Mouse (Mus musculus) WW6 (cell line): ENCODE data around the gene Acot10.
"Not testable (repeated sequence)": the region's sequence is repeated elsewhere in the genome, so short reads cannot be mapped to it uniquely, and the experiment has no call there.

Experiments used
- DNase-seq: peaks from one replicate; pipeline ENCODE4 v3.0.0-alpha.2; 2013; ENCODE audit warnings: low read depth, low spot score

The Acot10 gene

GRCm38 (mm10) chr15:20666650-20667049 is at the start of gene Acot10:
Gene Acot10 (minus strand): TSS chr15:20666750.
- no peak for DNase-seq

DNA sequence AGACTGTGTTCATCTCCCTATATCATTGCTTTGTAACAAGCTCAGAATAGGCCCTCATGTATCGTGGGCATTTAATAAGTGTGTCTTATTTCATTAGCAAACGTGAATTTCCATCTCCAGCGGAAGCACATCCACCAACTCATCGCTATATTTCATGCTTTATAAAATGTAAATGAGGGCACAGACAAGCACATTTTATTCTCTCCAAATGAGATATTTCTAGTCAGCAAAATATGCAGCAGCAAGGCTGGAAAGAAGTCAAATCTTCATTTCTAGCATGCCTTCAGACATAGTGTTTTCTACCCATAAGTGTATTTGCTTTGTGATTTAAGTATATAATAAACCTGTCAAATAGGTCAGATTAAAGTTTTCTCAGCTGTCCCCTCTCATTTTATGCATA is 45.3 kb upstream of the Acot10 start:
- DNase-seq: no peak

DNA sequence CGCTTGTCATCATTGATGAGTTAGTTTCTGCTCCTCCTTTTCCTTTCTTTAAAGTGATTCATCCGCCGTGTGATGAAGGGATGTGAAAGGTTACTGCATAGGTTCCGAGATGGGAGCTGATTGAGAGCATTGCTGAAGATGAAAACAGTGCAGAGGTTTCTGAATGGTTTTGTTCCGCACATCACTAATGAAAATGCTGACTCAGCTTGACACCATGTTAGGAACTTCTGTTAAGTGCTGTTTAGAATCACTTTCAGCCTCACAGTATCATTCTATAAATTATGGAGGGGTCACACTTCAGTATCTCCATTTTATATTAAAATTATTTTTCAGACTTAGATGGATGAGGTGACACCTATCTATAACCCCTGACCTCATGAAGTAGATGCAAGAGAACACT is 29.7 kb upstream of the Acot10 start:
- no peak for DNase-seq

GRCm38 (mm10) chr15:20684200-20684599 is 17.6 kb upstream of the Acot10 start:
- no peak for DNase-seq

DNA sequence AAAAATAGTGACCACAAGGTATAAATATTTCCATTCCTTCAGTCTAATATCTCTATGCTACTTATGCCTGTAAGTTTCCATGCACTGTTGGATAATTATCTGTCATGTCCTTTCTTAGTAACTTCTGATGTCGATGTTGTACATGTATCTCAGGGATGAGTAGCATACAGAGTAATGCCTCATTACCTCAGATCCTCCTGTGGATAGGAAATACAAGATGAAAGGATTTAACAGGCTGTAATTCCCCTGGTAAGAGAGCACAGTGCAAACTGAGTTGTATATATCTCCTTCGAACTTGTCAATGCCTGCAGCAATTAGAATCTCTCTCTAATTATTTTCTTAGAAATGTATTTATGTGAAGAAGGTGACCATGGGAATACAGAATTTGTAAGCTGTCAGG is 16.2 kb upstream of the Acot10 start:
- DNase-seq: no peak

DNA sequence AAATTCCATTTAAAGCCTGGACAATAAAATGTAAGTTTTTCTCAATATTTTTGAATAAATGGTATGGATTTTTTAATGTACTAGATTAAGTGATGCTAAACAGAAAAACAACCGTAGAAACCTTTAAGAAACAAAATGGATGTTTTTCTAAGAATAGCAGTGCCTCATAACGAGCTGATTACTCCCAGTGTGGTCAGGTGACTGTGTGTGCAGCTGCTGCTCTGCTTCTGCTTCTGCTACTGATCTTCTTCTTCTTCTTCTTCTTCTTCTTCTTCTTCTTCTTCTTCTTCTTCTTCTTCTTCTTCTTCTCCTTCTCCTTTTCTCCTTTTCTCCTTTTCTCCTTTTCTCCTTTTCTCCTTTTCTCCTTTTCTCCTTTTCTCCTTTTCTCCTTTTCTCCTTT is 3.0 kb upstream of the Acot10 start:
- DNase-seq: not testable (repeated sequence)

- DNase-seq: no peak
These were observed 1.4 kb upstream of the Acot10 start for GRCm38 (mm10) chr15:20667989-20668388.

- no peak for DNase-seq
These were observed 800 bp upstream of the Acot10 start for GRCm38 (mm10) chr15:20667350-20667749.

- DNase-seq: no peak
These were observed 6.3 kb downstream of the Acot10 start for GRCm38 (mm10) chr15:20660221-20660620.

DNA sequence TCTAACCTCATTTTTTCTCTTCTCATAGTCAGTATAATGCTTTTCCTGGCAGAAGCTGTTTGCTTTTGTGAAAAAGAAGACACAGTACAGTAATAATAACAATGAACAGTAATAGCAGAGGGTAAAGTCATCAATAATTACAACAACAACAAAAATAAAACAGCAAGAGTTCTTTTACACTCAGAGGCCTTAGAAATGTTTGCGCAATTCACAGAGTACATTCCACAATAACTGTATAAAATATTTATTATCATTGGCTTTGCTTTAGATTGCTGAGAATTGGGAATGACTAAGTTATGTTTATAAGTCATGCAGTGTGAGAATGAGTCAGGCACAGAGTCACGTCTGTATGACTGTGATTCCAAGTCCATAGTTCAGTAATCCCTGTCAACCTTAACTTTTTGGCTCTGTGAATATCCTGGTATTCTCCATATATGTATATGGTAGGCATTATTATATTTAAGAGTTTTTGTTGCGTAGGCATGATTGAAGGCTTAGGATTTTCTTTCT is 23.6 kb downstream of the Acot10 start:
- no peak for DNase-seq

DNA sequence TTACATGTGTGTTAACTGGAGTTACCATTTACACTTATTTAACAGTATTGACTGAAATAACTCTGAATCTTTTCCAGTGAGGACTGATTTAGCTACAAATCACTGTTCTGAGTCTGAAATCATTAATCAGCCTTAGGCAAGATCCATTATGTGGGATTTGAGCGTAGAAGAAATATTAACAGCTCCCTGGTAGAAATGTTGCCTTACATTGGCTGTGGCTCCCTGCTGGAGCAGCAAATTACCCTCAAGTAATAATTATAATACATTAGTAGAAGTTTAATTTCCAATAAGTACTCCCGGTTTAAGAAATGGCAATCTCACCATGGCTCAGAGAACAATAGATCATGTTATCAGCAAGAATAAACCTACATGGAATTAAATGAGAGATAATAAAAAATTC is 27.4 kb downstream of the Acot10 start:
- no peak for DNase-seq

DNA sequence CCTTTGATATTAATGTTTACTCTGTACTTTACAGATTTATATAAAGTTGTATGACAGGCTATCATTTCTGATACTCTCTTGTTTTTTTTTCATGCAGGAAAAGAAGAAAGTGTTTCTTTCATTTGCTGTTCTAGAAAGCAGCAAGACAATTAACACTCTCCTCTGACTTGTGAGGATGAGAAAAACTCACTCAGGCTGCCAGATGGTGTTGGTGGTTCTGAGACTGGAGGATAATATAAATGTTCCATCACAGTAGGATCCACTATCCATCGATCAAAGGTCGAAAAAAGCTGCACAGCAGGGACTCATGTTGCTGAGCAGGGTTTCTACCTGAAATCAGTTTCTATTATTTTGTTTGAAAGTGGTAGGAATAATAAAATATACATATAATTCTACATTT is 32.0 kb downstream of the Acot10 start:
- no peak for DNase-seq
